Comparison of ENCODE assay signal across 20 mouse cellular contexts in the genomic region with DNA sequence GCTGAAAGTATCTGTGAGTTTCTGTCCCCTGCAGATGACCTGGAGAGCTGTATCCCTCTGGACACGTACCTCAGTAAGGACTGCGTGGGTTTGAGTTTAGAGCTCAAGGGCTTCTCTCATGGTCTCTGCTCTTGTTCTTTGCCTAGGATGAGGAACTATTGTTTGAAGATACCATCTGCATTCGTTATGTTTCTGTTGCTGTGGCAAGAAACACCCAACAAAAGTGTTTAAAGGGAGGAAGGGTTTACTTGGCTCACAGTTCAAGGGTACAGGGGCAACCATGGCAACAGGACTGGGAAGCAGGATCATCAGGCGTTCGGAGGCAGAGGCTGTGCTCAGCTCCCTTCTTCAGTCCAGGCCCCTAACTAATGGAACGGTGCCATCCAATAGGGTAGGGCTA. TPM values are rescaled to one million over a fixed set of nuclear protein-coding genes. Genes with fewer than 3 reads are reported as not detected.
"Had no signal": no experiment of that assay in that cellular context is flagged by ENCODE, and none has a peak within 500 bp of the region (broad histone marks: within the 10 kb centered on the region; RNA-seq: fewer than 3 reads in every experiment).

No protein-coding gene starts in this region.

- H3K36me3 ChIP-seq: liver, embryonic 13.5 days had no signal

- H3K4me1 ChIP-seq: kidney, embryonic 15.5 days; liver, embryonic 13.5 days; stomach, embryonic 15.5 days had no signal

- H3K4me3 ChIP-seq: kidney, embryonic 15.5 days; left cerebral cortex, adult 2 months; liver, embryonic 13.5 days; stomach, embryonic 15.5 days had no signal

- H3K9ac ChIP-seq: kidney, embryonic 15.5 days; liver, embryonic 13.5 days; stomach, embryonic 15.5 days had no signal

- H3K27ac ChIP-seq: kidney, embryonic 15.5 days; left cerebral cortex, adult 2 months; liver, embryonic 13.5 days; stomach, embryonic 15.5 days had no signal

- H3K9me3 ChIP-seq: kidney, embryonic 15.5 days; liver, embryonic 13.5 days; stomach, embryonic 15.5 days had no signal

- H3K27me3 ChIP-seq: kidney, embryonic 15.5 days; liver, embryonic 13.5 days; stomach, embryonic 15.5 days had no signal

RNA-seq across cellular contexts. Expression of a gene that starts 58.2 kb away (rescaled TPM):
- total RNA-seq: layer of hippocampus, adult 8-10 months; layer of hippocampus, postnatal 10 days; layer of hippocampus, postnatal 36 days; left cerebral cortex, adult 2 months; left cerebral cortex, postnatal 10 days; left cerebral cortex, postnatal 36 days; liver, adult 2 months; megakaryocyte progenitor cell, adult 5-6 weeks; megakaryocyte-erythroid progenitor cell, adult 5-6 weeks had no signal
- polyA plus RNA-seq: kidney, embryonic 15.5 days; liver, adult 2 months; liver, embryonic 13.5 days; liver, embryonic 16.5 days; lung, embryonic 16.5 days; midbrain, embryonic 11.5 days; midbrain, embryonic 14.5 days; midbrain, postnatal 0 days; neural tube, embryonic 11.5 days; neural tube, embryonic 14.5 days; stomach, embryonic 15.5 days; thymus, postnatal 0 days had no signal
